Mouse (Mus musculus) small intestine, adult 2 months (tissue): ENCODE measurements around the gene Ptprn2.

Experiments used
- CTCF ChIP-seq: fragments of 200-500 bp; IDR thresholded peaks from 2 replicates; pipeline ENCODE4 v1.5.1; 2012; ENCODE audit warnings: low read depth, mild to moderate bottlenecking, control low read depth, inconsistent platforms, low read length, moderate library complexity, mixed read lengths; ENCODE audit not compliant: insufficient replicate concordance, insufficient read length; ENCODE audit errors: extremely low read depth
- POLR2A ChIP-seq: fragments of 200-500 bp; IDR thresholded peaks from 2 replicates; pipeline ENCODE4 v1.6.1; 2012; ENCODE audit warnings: low read depth, mild to moderate bottlenecking, control low read depth, inconsistent platforms, low read length, moderate library complexity

DNA sequence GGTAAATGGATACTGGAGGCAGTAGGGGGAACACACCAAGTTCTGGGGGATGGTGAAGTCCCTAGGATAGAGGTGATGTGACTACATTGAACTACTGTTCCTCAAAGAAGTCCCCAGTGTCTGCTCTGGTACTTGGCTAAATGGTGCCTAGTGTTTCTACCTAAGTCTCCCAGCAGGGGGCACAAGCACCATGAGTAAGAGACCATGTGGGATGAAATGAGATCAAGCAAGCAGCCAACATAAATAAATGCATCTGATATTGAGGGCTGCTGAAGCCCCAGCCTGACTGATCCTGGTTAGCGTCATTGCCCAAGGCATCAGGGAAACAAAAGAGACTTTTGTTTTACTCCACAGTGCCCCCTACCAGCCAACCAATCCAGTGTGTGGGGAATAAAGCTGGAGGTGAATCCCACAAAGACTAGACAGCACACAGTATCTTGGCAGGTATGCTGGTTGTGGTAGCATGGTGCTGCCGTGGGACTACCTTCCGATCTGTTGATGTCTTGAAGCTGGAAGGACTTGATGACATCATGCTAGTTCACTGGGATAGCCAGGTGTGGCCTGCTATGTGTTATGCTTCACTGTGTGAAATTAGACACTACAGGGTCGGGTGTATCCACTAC lies 163.2 kb downstream of the Ptprn2 start:
- TF ChIP-seq POLR2A (no peak), CTCF (peak; percentile 29; the same call in 1 of the 2 replicates)
